Mouse (Mus musculus) MEL (cell line): ENCODE data around the gene Recql5. TPM values are rescaled to one million over a fixed set of nuclear protein-coding genes. Genes with fewer than 3 reads are reported as not detected.
A peak's percentile ranks its signal among the peaks of the same experiment; 100 is the strongest.

Source experiments
- DNase-seq: peaks from one replicate; pipeline ENCODE4 v3.0.0; 2011; ENCODE audit warnings: low read depth, low spot score
- H3K27ac ChIP-seq: 2 replicates; pipeline ENCODE4 v1.5.1; 2012; ENCODE audit warnings: low read depth, mild to moderate bottlenecking, control low read depth, low read length, moderate library complexity; ENCODE audit not compliant: control insufficient read depth
- H3K27me3 ChIP-seq, 2 experiments: fragments of 150-350 bp in 1 of 2; sonication (generic) in 1 of 2; 2 replicates each; pipeline ENCODE4 v1.6.1; 2012; ENCODE audit warnings: low read length in 2 of 2, mild to moderate bottlenecking in 2 of 2, improper control_type of control experiment in 1 of 2, moderate library complexity in 1 of 2; ENCODE audit not compliant: insufficient read depth in 2 of 2, control insufficient read depth in 1 of 2
- H3K36me3 ChIP-seq, 2 experiments: 2 replicates each; pipeline ENCODE4 v1.6.1; 2012 to 2014; ENCODE audit warnings: low read length in 2 of 2, improper control_type of control experiment in 1 of 2, inconsistent platforms in 1 of 2, mild to moderate bottlenecking in 1 of 2; ENCODE audit not compliant: insufficient read depth in 2 of 2, control insufficient read depth in 1 of 2
- H3K4me1 ChIP-seq, 2 experiments: fragments of 150-350 bp in 1 of 2; sonication (generic) in 1 of 2; 2 replicates each; pipeline ENCODE4 v1.6.1; 2012; ENCODE audit warnings: low read length in 2 of 2, improper control_type of control experiment in 1 of 2, mild to moderate bottlenecking in 1 of 2; ENCODE audit not compliant: insufficient read depth in 2 of 2, control insufficient read depth in 1 of 2
- H3K4me3 ChIP-seq, 2 experiments: fragments of 150-350 bp in 1 of 2; sonication (generic) in 1 of 2; 2 replicates each; pipeline ENCODE4 v1.5.1; 2012; ENCODE audit warnings: low read depth in 2 of 2, low read length in 2 of 2, mild to moderate bottlenecking in 2 of 2, moderate library complexity in 2 of 2, control low read depth in 1 of 2, improper control_type of control experiment in 1 of 2; ENCODE audit not compliant: control insufficient read depth in 1 of 2, insufficient read depth in 1 of 2
- H3K79me2 ChIP-seq: 2 replicates; pipeline ENCODE4 v1.6.1; 2012; ENCODE audit warnings: mild to moderate bottlenecking, low read length, moderate library complexity; ENCODE audit not compliant: control insufficient read depth, poor library complexity, insufficient read depth
- H3K9ac ChIP-seq: 2 replicates; pipeline ENCODE4 v1.6.1; 2012; ENCODE audit warnings: low read depth, mild to moderate bottlenecking, control low read depth, low read length, moderate library complexity; ENCODE audit not compliant: control insufficient read depth, poor library complexity, severe bottlenecking
- H3K9me3 ChIP-seq: fragments of 150-350 bp; sonication (generic); replicated peaks from 2 replicates; pipeline ENCODE4 v1.6.1; 2012; ENCODE audit warnings: mild to moderate bottlenecking, low read length, improper control_type of control experiment, moderate library complexity; ENCODE audit not compliant: insufficient read depth
- BHLHE40 ChIP-seq: IDR thresholded peaks from 2 replicates; pipeline ENCODE4 v1.6.1; 2012; ENCODE audit warnings: low read depth, mild to moderate bottlenecking, inconsistent platforms, low read length, improper control_type of control experiment, borderline replicate concordance
- CTCF ChIP-seq, 3 experiments: IDR thresholded peaks in 2 of 3; conservative IDR thresholded peaks in 1 of 3; 2 replicates each; pipeline ENCODE4 v1.5.1; 2011 to 2012; ENCODE audit warnings: low read length in 3 of 3, low read depth in 2 of 3, mild to moderate bottlenecking in 2 of 3, improper control_type of control experiment in 1 of 3, inconsistent platforms in 1 of 3, mixed read lengths in 1 of 3, moderate library complexity in 1 of 3; ENCODE audit not compliant: control insufficient read depth in 1 of 3, insufficient read depth in 1 of 3, poor library complexity in 1 of 3, severe bottlenecking in 1 of 3
- ELF1 ChIP-seq: IDR thresholded peaks from 2 replicates; pipeline ENCODE4 v1.6.1; 2014; ENCODE audit warnings: low read depth, mild to moderate bottlenecking, inconsistent platforms, low read length, improper control_type of control experiment, moderate library complexity
- EP300 ChIP-seq, 2 experiments: IDR thresholded peaks; 2 replicates each; pipeline ENCODE4 v1.6.1; 2011; ENCODE audit warnings: improper control_type of control experiment in 2 of 2, low read length in 2 of 2, low read depth in 1 of 2, mild to moderate bottlenecking in 1 of 2
- GATA1 ChIP-seq: IDR thresholded peaks from 2 replicates; pipeline ENCODE4 v1.6.1; 2011; ENCODE audit warnings: low read depth, low read length, improper control_type of control experiment
- HCFC1 ChIP-seq: IDR thresholded peaks from 2 replicates; pipeline ENCODE4 v1.6.1; 2012; ENCODE audit warnings: low read depth, mild to moderate bottlenecking, inconsistent platforms, low read length, improper control_type of control experiment, moderate library complexity
- JUND ChIP-seq: IDR thresholded peaks from 2 replicates; pipeline ENCODE4 v1.6.1; 2011; ENCODE audit warnings: low read depth, mild to moderate bottlenecking, improper control_type of control experiment, low read length
- MAZ ChIP-seq: IDR thresholded peaks from 2 replicates; pipeline ENCODE4 v1.6.1; 2012; ENCODE audit warnings: low read depth, mild to moderate bottlenecking, inconsistent platforms, low read length, improper control_type of control experiment
- NRF1 ChIP-seq: IDR thresholded peaks from 2 replicates; pipeline ENCODE4 v1.6.1; 2014; ENCODE audit warnings: low read depth, mild to moderate bottlenecking, inconsistent platforms, low read length, improper control_type of control experiment, moderate library complexity; ENCODE audit not compliant: poor library complexity, insufficient read depth, severe bottlenecking
- RAD21 ChIP-seq: IDR thresholded peaks from 2 replicates; pipeline ENCODE4 v1.6.1; 2011; ENCODE audit warnings: mild to moderate bottlenecking, low read depth, low read length, improper control_type of control experiment
- SIN3A ChIP-seq: IDR thresholded peaks from 2 replicates; pipeline ENCODE4 v1.6.1; 2012; ENCODE audit warnings: low read length, improper control_type of control experiment, inconsistent platforms
- SMC3 ChIP-seq: IDR thresholded peaks from 2 replicates; pipeline ENCODE4 v1.6.1; 2011; ENCODE audit warnings: low read depth, low read length, improper control_type of control experiment
- UBTF ChIP-seq: IDR thresholded peaks from 2 replicates; pipeline ENCODE4 v1.6.1; 2012; ENCODE audit warnings: low read depth, mild to moderate bottlenecking, inconsistent platforms, low read length, improper control_type of control experiment, moderate library complexity, borderline replicate concordance; ENCODE audit not compliant: insufficient read depth
- ZC3H11A ChIP-seq: IDR thresholded peaks from 2 replicates; pipeline ENCODE4 v1.6.1; 2012; ENCODE audit warnings: low read depth, mild to moderate bottlenecking, inconsistent platforms, low read length, improper control_type of control experiment
- polyA plus RNA-seq, 2 experiments: library from polyadenylated mRNA; stranded (reverse) in 1 of 2; unstranded in 1 of 2; fragments of >175 nt in 1 of 2; fragments of >200 nt in 1 of 2; gene quantifications; 2 replicates each; pipeline versions ENCODE4 v1.2.1 to v1.2.4; 2012; ENCODE audit warnings: low replicate concordance in 2 of 2, low read depth in 1 of 2; ENCODE audit not compliant: insufficient read length in 2 of 2, insufficient read depth in 1 of 2, missing spikeins in 1 of 2
- total RNA-seq: library from RNA; depleted of rRNA; stranded (reverse); fragments of 300-350 nt; gene quantifications from 2 replicates; pipeline ENCODE4 v1.2.3, GENCODE M21; 2012

The Recql5 gene
- total and polyA plus RNA-seq, 3 experiments: 20.3 to 21.5 TPM; not detected in 1

DNA sequence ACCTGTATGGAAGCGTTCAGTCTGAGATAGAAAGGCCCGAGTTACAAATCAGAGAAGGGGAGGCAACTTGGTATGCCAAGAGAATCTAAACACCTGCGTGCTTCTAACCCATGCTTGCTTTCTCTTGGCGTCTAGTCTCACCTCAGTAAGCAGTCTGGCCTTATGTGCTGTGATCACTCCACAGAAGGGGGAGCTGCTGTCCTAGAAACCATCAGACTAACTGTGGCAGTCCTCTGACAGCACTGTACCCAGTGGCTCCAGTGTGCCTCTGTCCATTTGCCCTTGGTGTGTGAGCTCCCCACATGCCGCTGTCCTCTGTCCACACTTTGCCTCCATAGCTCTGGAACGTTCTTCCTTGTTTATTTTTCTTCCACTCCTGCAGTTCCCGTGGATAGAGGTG, 8.7 kb upstream of the Recql5 start:
- H3K27ac ChIP-seq: no peak overlapping the region

DNA sequence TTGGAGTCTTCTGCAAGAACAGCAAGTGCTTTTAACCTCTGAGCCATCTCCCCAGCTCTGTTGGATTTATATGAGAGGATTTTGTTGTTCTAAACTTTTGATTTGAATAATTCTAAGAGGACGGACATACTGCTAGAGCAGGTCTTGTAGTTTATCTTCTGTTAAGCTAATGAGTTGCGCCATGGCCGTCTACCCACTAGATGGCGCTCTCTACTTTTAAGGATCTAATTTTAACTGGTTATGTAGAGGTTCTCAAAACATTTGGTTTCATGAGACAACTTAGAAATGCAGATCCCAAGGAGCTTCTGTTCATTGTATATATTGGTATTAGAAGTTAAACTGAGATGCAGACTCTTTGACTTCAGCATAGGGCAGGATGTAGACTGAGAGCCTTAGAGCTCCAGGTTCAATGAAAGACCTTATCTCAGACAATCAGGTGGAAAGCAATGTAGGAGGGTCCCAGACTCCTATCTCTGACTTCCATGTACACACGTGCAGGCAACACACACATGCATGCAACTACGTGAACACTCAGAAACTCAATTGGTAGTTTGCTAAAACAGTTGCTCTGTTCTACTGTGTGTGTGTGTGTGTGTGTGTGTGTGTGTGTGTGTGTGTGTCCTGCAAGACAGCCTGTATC, 6.5 kb upstream of the Recql5 start:
- peaks cover 7% of the 10 kb centered on the region for H3K79me2 ChIP-seq
- H3K27ac ChIP-seq: no peak overlapping the region
- peaks cover 0 to under 1% of the 10 kb centered on the region in 2 experiments; a peak in 1 of 4 replicates for H3K4me1 ChIP-seq
- TF ChIP-seq ELF1 (0 out of 2 replicates have a peak, but pooled peaks have one; percentile 15), ZC3H11A (peak; percentile 86), SMC3 (peak; percentile 93), CTCF (IDR thresholded peaks at IDR 0.05 in 2 of 3, conservative IDR thresholded peaks at IDR 0.05 in 1 of 3; ENCODE audit: control insufficient read depth in 1 of 3, insufficient read depth in 1 of 3, low read depth in 2 of 3, low read length in 3 of 3, poor library complexity in 1 of 3, severe bottlenecking in 1 of 3) (peak; percentile 48 to 98 (median 90)), UBTF (no peak), MAZ (peak; percentile 35; the same call in 1 of the 2 replicates), BHLHE40 (no peak), NRF1 (no peak), JUND (0 out of 2 replicates have a peak, but pooled peaks have one; percentile 17), HCFC1 (0 out of 2 replicates have a peak, but pooled peaks have one; percentile 14), SIN3A (peak; percentile 71), RAD21 (peak; percentile 89), GATA1 (0 out of 2 replicates have a peak, but pooled peaks have one; percentile 9)
- TF ChIP-seq, all 39 proteins: peak for 10
- no peaks in the 10 kb centered on the region for H3K27me3 ChIP-seq
- peaks cover 0 to 6% of the 10 kb centered on the region in 2 experiments; a peak in 2 of 4 replicates for H3K36me3 ChIP-seq
- no peaks in the 10 kb centered on the region for H3K9me3 ChIP-seq
- no peak overlapping the region for H3K4me3 ChIP-seq
- DNase-seq: peak; percentile 89
- H3K9ac ChIP-seq: no peak overlapping the region

More for the DNA sequence above, 8.7 kb upstream of the Recql5 start:
- Histone ChIP-seq H3K9ac (no peak overlapping the region), H3K9me3 (no peaks in the 10 kb centered on the region), H3K4me1 (no peaks in the 10 kb centered on the region), H3K79me2 (no peaks in the 10 kb centered on the region), H3K4me3 (no peak overlapping the region), H3K27me3 (no peaks in the 10 kb centered on the region), H3K36me3 (peaks cover 0 to 2% of the 10 kb centered on the region in 2 experiments; a peak in 2 of 4 replicates)
- TF ChIP-seq SMC3 (0 out of 2 replicates have a peak, but pooled peaks have one; percentile 14), EP300 (IDR thresholded peaks at IDR 0.05; ENCODE audit: low read depth in 1 of 2, low read length in 2 of 2) (no peak), RAD21 (peak; percentile 2; the same call in 1 of the 2 replicates), SIN3A (no peak)
- no peak for DNase-seq
